Comparison of ENCODE assay signal across 27 mouse cellular contexts in the genomic region with DNA sequence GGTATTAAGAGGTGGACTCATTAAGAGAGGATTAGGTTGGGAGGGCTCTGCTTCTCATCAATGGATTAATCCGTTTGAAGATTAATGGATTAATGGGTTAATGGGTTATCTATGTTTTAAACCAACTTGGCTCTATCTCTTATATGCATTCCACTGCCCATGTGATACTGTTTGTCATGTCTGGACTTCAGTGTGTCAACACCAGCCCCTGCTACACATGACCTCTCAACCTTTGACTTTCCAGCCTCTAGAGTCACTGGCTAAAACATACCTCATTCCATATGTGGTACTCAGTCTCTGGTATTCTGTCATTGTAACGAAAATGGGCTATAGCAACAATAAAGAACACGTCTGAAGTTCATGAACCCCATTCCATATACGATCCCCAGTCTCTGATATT. TPM values are rescaled to one million over a fixed set of nuclear protein-coding genes. Genes with fewer than 3 reads are reported as not detected.
DNase-seq lines count a peak whose midpoint lies in the region; ATAC-seq and TF ChIP-seq lines count a peak whose summit lies in the region.
"Had no signal": no experiment of that assay in that cellular context is flagged by ENCODE, and none has a peak within 500 bp of the region (broad histone marks: within the 10 kb centered on the region; RNA-seq: fewer than 3 reads in every experiment).

No protein-coding gene starts in this region.

- no peaks in the 10 kb centered on the region; the same call in 1 of the 2 replicates for H3K27me3 ChIP-seq in liver, embryonic 14.5 days (ENCODE audit: control insufficient read depth, insufficient read depth, low read length)
- peaks cover 13% of the 10 kb centered on the region; the same call in 1 of the 2 replicates for H3K27me3 ChIP-seq in liver, embryonic 12.5 days (replicated peaks)
- H3K27me3 ChIP-seq: CH12.LX; embryonic facial prominence, embryonic 12.5 days; embryonic facial prominence, embryonic 15.5 days; heart, embryonic 13.5 days had no signal

- H3K9ac ChIP-seq in liver, embryonic 14.5 days (replicated peaks): no peak overlapping the region
- H3K9ac ChIP-seq in liver, embryonic 12.5 days: no peak overlapping the region
- H3K9ac ChIP-seq: embryonic facial prominence, embryonic 12.5 days; embryonic facial prominence, embryonic 15.5 days; forebrain, postnatal 0 days; heart, embryonic 13.5 days; hindbrain, embryonic 14.5 days had no signal

- DNase-seq in embryo, embryonic 10.5 days (ENCODE audit: low spot score): peak; percentile 19
- DNase-seq in embryo, embryonic 11 days: no peak
- DNase-seq in liver, embryonic 14.5 days (ENCODE audit: low read depth in 3 of 3, low spot score in 3 of 3): no peak
- DNase-seq in retina, postnatal 1 day: peak; percentile 48
- DNase-seq in retina, embryonic 14.5 days (ENCODE audit: low spot score): no peak
- DNase-seq in urinary bladder, adult 2 months (ENCODE audit: low spot score): no peak
- DNase-seq: B cell, adult 2 months; cerebellum, adult 18-20 months; cerebellum, adult 9-10 months; cerebellum, postnatal 14 days; forebrain, postnatal 0 days; gastrocnemius, adult 2 months; gastrocnemius, postnatal 14 days; heart, adult 18-20 months; heart, postnatal 14 days; heart, postnatal 4 days had no signal

- no peaks in the 10 kb centered on the region for H3K9me3 ChIP-seq in liver, embryonic 14.5 days (ENCODE audit: control insufficient read depth, low read length)
- no peaks in the 10 kb centered on the region for H3K9me3 ChIP-seq in liver, embryonic 12.5 days (replicated peaks)
- H3K9me3 ChIP-seq: embryonic facial prominence, embryonic 12.5 days; embryonic facial prominence, embryonic 15.5 days; G1E; heart, embryonic 10.5 days; heart, embryonic 13.5 days had no signal

- no peaks in the 10 kb centered on the region for H3K36me3 ChIP-seq in liver, embryonic 14.5 days (replicated peaks; ENCODE audit: control insufficient read depth, insufficient read depth, low read depth)
- H3K36me3 ChIP-seq in liver, embryonic 12.5 days: no peaks in the 10 kb centered on the region
- H3K36me3 ChIP-seq: embryonic facial prominence, embryonic 12.5 days; embryonic facial prominence, embryonic 15.5 days; G1E; heart, embryonic 10.5 days; heart, embryonic 13.5 days had no signal

- peaks cover 0 to 4% of the 10 kb centered on the region in 2 experiments; a peak in 2 of 4 replicates for H3K4me1 ChIP-seq in liver, embryonic 14.5 days (replicated peaks; ENCODE audit: control insufficient read depth in 2 of 2, insufficient read depth in 2 of 2, low read length in 1 of 2)
- no peaks in the 10 kb centered on the region for H3K4me1 ChIP-seq in liver, embryonic 12.5 days
- H3K4me1 ChIP-seq: embryonic facial prominence, embryonic 12.5 days; embryonic facial prominence, embryonic 15.5 days; heart, embryonic 10.5 days; heart, embryonic 13.5 days had no signal

- peak; percentile 39; the same call in 1 of the 2 replicates for ATAC-seq in liver, embryonic 14.5 days (ENCODE audit: insufficient read depth)
- ATAC-seq in liver, embryonic 12.5 days: no peak
- ATAC-seq: forebrain, embryonic 14.5 days; forebrain, postnatal 0 days; hindbrain, postnatal 0 days; Patski had no signal

- TF ChIP-seq CTCF in liver, embryonic 14.5 days (IDR thresholded peaks at IDR 0.05; ENCODE audit: low read depth): no peak

- 54% methylated on average over 4 of the region's 4 CpGs for WGBS in liver, embryonic 14.5 days (ENCODE audit: insufficient replicate concordance)
- 53% methylated on average over 4 of the region's 4 CpGs for WGBS in liver, embryonic 12.5 days (ENCODE audit: insufficient replicate concordance)

- no peak for TF ChIP-seq EP300 in liver, embryonic 14.5 days (IDR thresholded peaks at IDR 0.05; ENCODE audit: low read depth)

- H3K4me3 ChIP-seq in liver, embryonic 14.5 days (ENCODE audit: insufficient read depth in 1 of 2, low read depth in 2 of 2, low read length in 2 of 2): no peak overlapping the region
- no peak overlapping the region for H3K4me3 ChIP-seq in liver, embryonic 12.5 days
- H3K4me3 ChIP-seq: embryonic facial prominence, embryonic 12.5 days; embryonic facial prominence, embryonic 15.5 days; gastrocnemius, adult 2 months; heart, embryonic 10.5 days; heart, embryonic 13.5 days had no signal

- no peak overlapping the region for H3K4me2 ChIP-seq in liver, embryonic 14.5 days (ENCODE audit: low read depth)
- no peak overlapping the region for H3K4me2 ChIP-seq in liver, embryonic 12.5 days
- H3K4me2 ChIP-seq: embryonic facial prominence, embryonic 12.5 days; embryonic facial prominence, embryonic 15.5 days; heart, embryonic 13.5 days; hindbrain, embryonic 14.5 days had no signal

- no peak overlapping the region for H3K27ac ChIP-seq in liver, embryonic 14.5 days
- H3K27ac ChIP-seq in liver, embryonic 12.5 days: no peak overlapping the region
- H3K27ac ChIP-seq: embryonic facial prominence, embryonic 12.5 days; embryonic facial prominence, embryonic 15.5 days; gastrocnemius, adult 2 months; heart, embryonic 10.5 days; heart, embryonic 13.5 days; hindbrain, embryonic 14.5 days; hindbrain, postnatal 0 days had no signal

RNA-seq across cellular contexts. Expression of gene Sepsecs, which starts 11.6 kb away (rescaled TPM):
- polyA plus RNA-seq in liver, embryonic 14.5 days (2012; rRNA removed): 4.4 and 6.0 TPM in 2 replicates
- 6.4 and 8.5 TPM in 2 replicates for polyA plus RNA-seq in liver, embryonic 14.5 days (2014; fragmentation: Nextera tagmentation; extraction: Ambion mirVana)
- 10.1 and 10.2 TPM in 2 replicates for polyA plus RNA-seq in liver, embryonic 12.5 days (2016; fragmentation: Nextera tagmentation; extraction: Ambion mirVana)
- 10.3 and 11.3 TPM in 2 replicates for polyA plus RNA-seq in urinary bladder, adult 2 months (2012; rRNA removed)

Comparison
In these comparisons a context has a peak if more than half of its experiments do, and no peak if none do; other contexts are left out.
1. DNase-seq: peak in embryo, embryonic 10.5 days (single experiment) and retina, postnatal 1 day (single experiment); none in embryo, embryonic 11 days (single experiment), liver, embryonic 14.5 days (0 of 3), retina, embryonic 14.5 days (single experiment) and urinary bladder, adult 2 months (single experiment).